Mouse (Mus musculus) hindbrain, embryonic 14.5 days (tissue): ENCODE data around the gene Rnf128. TPM values are rescaled to one million over a fixed set of nuclear protein-coding genes. Genes with fewer than 3 reads are reported as not detected.

Experiments
- ATAC-seq: fragments of 200-750 bp; cut with Nextera tagmentation; 2 replicates; pipeline ENCODE4 v1.8.0; 2017; ENCODE audit warnings: moderate number of reproducible peaks, mild to moderate bottlenecking, moderate TSS enrichment, moderate library complexity; ENCODE audit not compliant: low FRiP score
- DNase-seq: peaks from one replicate; pipeline ENCODE4 v3.0.0-alpha.2; 2015; ENCODE audit warnings: low spot score
- H3K27ac ChIP-seq: fragments of 300-500 bp; sonication (generic); 2 replicates; pipeline ENCODE4 v1.5.1; 2014; ENCODE audit warnings: mild to moderate bottlenecking, moderate library complexity
- H3K27me3 ChIP-seq: fragments of 300-500 bp; sonication (generic); 2 replicates; pipeline ENCODE4 v1.6.1; 2014; ENCODE audit warnings: mild to moderate bottlenecking, low read length, mixed read lengths; ENCODE audit not compliant: control insufficient read depth, insufficient read depth
- H3K36me3 ChIP-seq: fragments of 300-500 bp; sonication (generic); replicated peaks from 2 replicates; pipeline ENCODE4 v1.6.1; 2014; ENCODE audit not compliant: control insufficient read depth, insufficient read depth
- H3K4me1 ChIP-seq: fragments of 300-500 bp; sonication (generic); replicated peaks from 2 replicates; pipeline ENCODE4 v1.6.1; 2014; ENCODE audit warnings: antibody characterized with exemption, low read length, mixed read lengths; ENCODE audit not compliant: control insufficient read depth, insufficient read depth
- H3K4me2 ChIP-seq: fragments of 300-500 bp; sonication (generic); replicated peaks from 2 replicates; pipeline ENCODE4 v1.6.1; 2014; ENCODE audit warnings: mild to moderate bottlenecking, moderate library complexity
- H3K4me3 ChIP-seq: fragments of 300-500 bp; sonication (generic); replicated peaks from 2 replicates; pipeline ENCODE4 v1.5.1; 2014; ENCODE audit warnings: mild to moderate bottlenecking, low read length
- H3K9ac ChIP-seq: fragments of 300-500 bp; sonication (generic); 2 replicates; pipeline ENCODE4 v1.6.1; 2014
- H3K9me3 ChIP-seq: fragments of 300-500 bp; sonication (generic); 2 replicates; pipeline ENCODE4 v1.6.1; 2016; ENCODE audit warnings: low read length; ENCODE audit not compliant: control insufficient read depth
- WGBS: fragments of 180-500 bp; shearing (Covaris S2); extraction: QIAGEN DNeasy Blood & Tissue Kit; methylation state at CpG from one replicate; pipeline ENCODE4 v1.1.7; 2014; 5-methylcytosine and 5-hydroxymethylcytosine counted together
- polyA plus RNA-seq: library from polyadenylated mRNA; unstranded; fragments of >200 nt; fragmentation: Nextera tagmentation; extraction: Ambion mirVana; gene quantifications from 2 replicates; pipeline ENCODE4 v1.2.1, GENCODE M21; 2014

Rnf128 gene
- 4.9 and 5.3 TPM in 2 replicates for polyA plus RNA-seq

GRCm38 (mm10) chrX:139562925-139563461 is at the start of gene Rnf128:
Gene Rnf128, plus strand, starts transcription at chrX:139563316.
- no peak for ATAC-seq
- DNase-seq: no peak
- H3K4me1 ChIP-seq: no peaks in the 10 kb centered on the region
- H3K27me3 ChIP-seq: peaks cover 17% of the 10 kb centered on the region; the same call in 1 of the 2 replicates
- no peak within 1 kb of the TSS for H3K9ac ChIP-seq
- H3K4me2 ChIP-seq: no peak within 1 kb of the TSS
- H3K27ac ChIP-seq: no peak within 1 kb of the TSS
- no peaks in the 10 kb centered on the region for H3K36me3 ChIP-seq
- WGBS: 81% methylated on average over 8 of the region's 8 CpGs
- no peaks in the 10 kb centered on the region for H3K9me3 ChIP-seq
- H3K4me3 ChIP-seq: no peak within 1 kb of the TSS

GRCm38 (mm10) chrX:139516156-139516555 is 47.0 kb upstream of the Rnf128 start:
- Histone ChIP-seq H3K9ac (no peak overlapping the region), H3K9me3 (no peaks in the 10 kb centered on the region), H3K27me3 (no peaks in the 10 kb centered on the region; the same call in 1 of the 2 replicates), H3K4me1 (no peaks in the 10 kb centered on the region), H3K4me2 (no peak overlapping the region), H3K36me3 (no peaks in the 10 kb centered on the region), H3K27ac (no peak overlapping the region), H3K4me3 (no peak overlapping the region)
- ATAC-seq: no peak
- no peak for DNase-seq
- WGBS: 90% methylated on average over 2 of the region's 2 CpGs

DNA sequence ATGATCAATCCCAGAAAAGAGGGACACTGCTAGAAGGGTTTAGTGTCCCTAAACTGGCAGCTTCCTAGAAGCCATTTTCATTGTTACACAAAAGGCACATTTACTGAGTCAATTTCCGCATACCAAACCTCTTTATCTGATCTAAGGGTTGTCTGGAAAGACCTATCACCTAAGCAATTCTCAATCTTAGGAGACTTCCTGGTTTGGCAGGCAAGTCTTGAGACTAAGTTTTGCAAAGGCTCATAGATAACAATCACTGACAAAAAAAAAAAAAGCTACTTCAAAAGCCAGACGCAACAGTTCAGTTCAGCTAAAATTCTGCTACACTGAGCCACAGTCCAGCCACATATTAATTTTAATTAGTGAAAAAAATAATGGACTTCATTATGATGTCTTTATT is 43.9 kb upstream of the Rnf128 start:
- no peaks in the 10 kb centered on the region for H3K4me1 ChIP-seq
- WGBS: 85% methylated on average over 2 of the region's 2 CpGs
- DNase-seq: no peak

GRCm38 (mm10) chrX:139524303-139525091 is 38.6 kb upstream of the Rnf128 start:
- Histone ChIP-seq H3K4me3 (no peak overlapping the region), H3K36me3 (no peaks in the 10 kb centered on the region), H3K9me3 (no peaks in the 10 kb centered on the region), H3K27me3 (no peaks in the 10 kb centered on the region), H3K4me2 (no peak overlapping the region), H3K4me1 (no peaks in the 10 kb centered on the region), H3K9ac (no peak overlapping the region), H3K27ac (no peak overlapping the region)
- WGBS: 73% methylated on average over 5 of the region's 5 CpGs
- no peak for DNase-seq
- no peak for ATAC-seq

More for the DNA sequence above, 43.9 kb upstream of the Rnf128 start:
- Histone ChIP-seq H3K9ac (no peak overlapping the region), H3K36me3 (no peaks in the 10 kb centered on the region), H3K27me3 (no peaks in the 10 kb centered on the region; the same call in 1 of the 2 replicates), H3K27ac (no peak overlapping the region), H3K9me3 (no peaks in the 10 kb centered on the region), H3K4me3 (no peak overlapping the region), H3K4me2 (no peak overlapping the region)
- ATAC-seq: no peak

DNA sequence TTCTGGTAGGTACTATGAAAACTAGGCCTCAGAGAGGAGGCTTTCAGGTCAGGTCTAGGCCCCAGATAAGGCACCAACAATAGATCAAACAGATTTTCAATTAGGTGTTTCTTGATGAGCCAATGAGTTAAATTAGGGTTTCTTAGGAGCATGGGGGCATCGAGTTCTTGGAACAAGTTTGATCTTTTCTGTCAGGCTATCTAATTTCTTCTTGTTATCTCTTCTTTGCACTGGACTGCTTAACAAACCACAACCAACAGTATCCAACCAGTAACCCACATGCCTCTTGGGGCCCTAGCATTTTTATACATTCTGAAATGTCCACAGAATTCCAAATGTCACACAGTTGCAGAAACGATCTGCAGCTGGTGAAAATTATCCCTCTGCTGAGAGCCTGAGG is 37.4 kb upstream of the Rnf128 start:
- Histone ChIP-seq H3K4me3 (no peak overlapping the region), H3K27ac (no peak overlapping the region), H3K4me1 (no peaks in the 10 kb centered on the region), H3K27me3 (no peaks in the 10 kb centered on the region), H3K36me3 (no peaks in the 10 kb centered on the region), H3K4me2 (no peak overlapping the region), H3K9me3 (no peaks in the 10 kb centered on the region), H3K9ac (no peak overlapping the region)
- 94% methylated on average over 2 of the region's 2 CpGs for WGBS
- DNase-seq (no peak), ATAC-seq (no peak)

DNA sequence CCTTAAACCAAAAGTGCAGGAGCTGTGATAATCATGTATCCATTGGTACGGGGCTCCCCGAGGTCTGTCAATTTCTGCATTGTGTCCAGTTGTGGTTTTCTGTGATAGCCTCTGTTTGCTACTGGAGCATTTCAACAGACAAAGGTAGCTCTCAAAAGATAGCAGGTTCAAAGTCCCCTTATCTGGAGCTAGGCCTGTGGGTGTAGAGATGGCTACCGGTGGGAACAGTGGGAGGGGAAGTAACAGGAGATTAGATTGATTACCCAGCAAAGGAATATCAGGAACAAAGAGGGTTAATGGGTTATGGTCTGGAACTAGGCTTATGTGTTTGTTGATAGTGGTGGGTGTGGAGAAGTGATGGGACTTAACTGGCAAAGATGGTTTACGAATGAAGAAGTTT is 36.1 kb upstream of the Rnf128 start:
- no peaks in the 10 kb centered on the region for H3K9me3 ChIP-seq
- WGBS: 93% methylated on average over 4 of the region's 4 CpGs
- no peak overlapping the region for H3K9ac ChIP-seq
- no peaks in the 10 kb centered on the region for H3K36me3 ChIP-seq
- H3K4me2 ChIP-seq: no peak overlapping the region
- no peaks in the 10 kb centered on the region for H3K27me3 ChIP-seq
- H3K27ac ChIP-seq: no peak overlapping the region
- ATAC-seq (no peak), DNase-seq (no peak)
- H3K4me1 ChIP-seq: no peaks in the 10 kb centered on the region
- H3K4me3 ChIP-seq: no peak overlapping the region

DNA sequence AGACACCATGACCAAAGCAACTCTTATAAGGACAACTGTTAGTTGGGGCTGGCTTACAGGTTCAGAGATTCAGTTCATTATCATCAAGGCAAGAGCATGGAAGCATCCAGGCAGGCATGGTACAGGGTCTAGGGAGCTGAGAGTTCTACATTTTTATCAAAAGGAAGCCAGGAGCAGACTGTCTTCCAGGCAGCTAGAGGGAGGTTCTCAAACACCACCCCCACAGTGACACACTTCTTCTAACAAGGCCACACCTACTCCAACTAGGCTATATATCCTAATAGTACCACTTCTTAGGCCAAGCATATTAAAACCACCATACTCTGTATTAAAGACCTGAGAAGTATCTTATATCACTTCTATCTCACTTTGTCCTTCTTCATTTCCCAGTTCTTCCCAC is 33.4 kb upstream of the Rnf128 start:
- Histone ChIP-seq H3K4me2 (no peak overlapping the region), H3K27ac (no peak overlapping the region), H3K4me1 (no peaks in the 10 kb centered on the region), H3K9me3 (no peaks in the 10 kb centered on the region), H3K27me3 (no peaks in the 10 kb centered on the region), H3K36me3 (no peaks in the 10 kb centered on the region), H3K4me3 (no peak overlapping the region), H3K9ac (no peak overlapping the region)
- DNase-seq (no peak), ATAC-seq (no peak)

DNA sequence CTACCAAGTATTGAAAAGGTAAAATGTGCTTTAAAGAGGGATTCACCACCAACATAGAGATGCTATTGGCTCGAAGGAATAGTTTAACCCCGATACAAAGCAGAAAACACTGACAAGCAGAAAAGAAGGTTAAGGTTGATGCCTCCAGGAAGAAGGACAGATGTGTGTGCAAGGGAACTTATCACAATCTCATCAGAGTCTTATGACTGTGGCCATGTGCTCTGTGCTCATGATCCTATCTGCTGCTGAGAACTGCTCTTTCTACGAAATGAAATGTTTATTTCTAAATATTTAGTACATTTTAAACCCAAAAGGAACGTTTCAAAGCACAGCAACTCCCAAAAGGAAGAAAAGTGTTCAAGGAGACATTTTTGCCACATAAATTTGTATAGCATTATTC is 30.8 kb upstream of the Rnf128 start:
- Histone ChIP-seq H3K9ac (no peak overlapping the region), H3K4me1 (no peaks in the 10 kb centered on the region), H3K27me3 (no peaks in the 10 kb centered on the region), H3K36me3 (no peaks in the 10 kb centered on the region), H3K4me3 (no peak overlapping the region), H3K9me3 (no peaks in the 10 kb centered on the region), H3K4me2 (no peak overlapping the region), H3K27ac (no peak overlapping the region)
- WGBS: 85% methylated on average over 4 of the region's 4 CpGs
- ATAC-seq (no peak), DNase-seq (no peak)

- H3K4me2 ChIP-seq: no peak overlapping the region
- H3K9me3 ChIP-seq: no peaks in the 10 kb centered on the region
- H3K4me1 ChIP-seq: no peaks in the 10 kb centered on the region
- DNase-seq (no peak), ATAC-seq (no peak)
- H3K27me3 ChIP-seq: no peaks in the 10 kb centered on the region
- 85% methylated on average over 5 of the region's 5 CpGs for WGBS
- H3K9ac ChIP-seq: no peak overlapping the region
- no peaks in the 10 kb centered on the region for H3K36me3 ChIP-seq
- H3K4me3 ChIP-seq: no peak overlapping the region
- no peak overlapping the region for H3K27ac ChIP-seq
Measured at GRCm38 (mm10) chrX:139537641-139538397, 25.3 kb upstream of the Rnf128 start.
